Mouse (Mus musculus) bone marrow, adult 2 months (tissue): ENCODE data around the gene Pclaf.

Source experiments
- CTCF ChIP-seq: fragments of 200-500 bp; IDR thresholded peaks from 2 replicates; pipeline ENCODE4 v1.5.1; 2011; ENCODE audit warnings: low read length, control low read depth; ENCODE audit not compliant: control insufficient read depth, insufficient read depth
- POLR2A ChIP-seq: fragments of 200-500 bp; IDR thresholded peaks from 2 replicates; pipeline ENCODE4 v1.6.1; 2011; ENCODE audit warnings: low read depth, mild to moderate bottlenecking, control low read depth, low read length, borderline replicate concordance; ENCODE audit not compliant: control insufficient read depth

DNA sequence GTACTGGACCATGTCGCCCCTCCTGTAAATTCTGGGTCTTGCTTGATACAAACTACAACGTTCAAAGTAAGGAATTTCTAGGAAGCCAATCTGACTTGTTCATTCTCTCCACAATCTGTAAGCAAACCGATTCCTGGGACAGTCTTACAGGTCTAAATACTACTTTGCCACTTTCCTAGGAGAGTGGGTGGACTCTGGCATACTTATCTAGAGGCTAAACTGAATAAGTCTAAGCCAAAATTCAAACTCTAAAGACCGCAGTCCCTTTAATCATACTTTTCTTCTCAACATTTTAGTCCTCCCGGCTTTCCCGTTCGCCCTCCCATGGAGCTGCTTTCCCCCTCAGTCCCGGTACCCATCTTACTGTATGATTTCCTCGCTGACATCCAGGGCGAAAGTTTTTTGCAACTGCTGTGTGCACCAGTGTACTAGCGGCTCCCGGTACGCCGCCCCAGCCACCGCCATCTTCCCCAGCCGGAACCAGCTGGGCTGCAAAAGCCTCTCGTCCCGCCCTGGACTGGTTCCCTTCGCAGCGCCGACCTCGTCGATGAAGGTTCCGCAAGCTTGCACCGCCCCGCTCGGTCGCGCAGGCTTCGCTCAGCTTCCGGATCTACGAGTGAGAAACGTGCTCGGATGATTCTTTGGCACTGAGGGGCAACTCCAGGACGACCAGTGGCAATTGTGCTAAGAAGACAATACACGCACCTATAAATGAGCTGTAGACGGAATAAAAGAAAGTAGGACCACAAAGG, 5.3 kb upstream of the Pclaf start:
- TF ChIP-seq POLR2A = peak; percentile 94; the same call in 1 of the 2 replicates
- TF ChIP-seq CTCF = no peak
